Mouse (Mus musculus): ENCODE results near the gene B230217C12Rik.

- TF ChIP-seq POLR2A (IDR thresholded peaks at IDR 0.05; ENCODE audit: borderline replicate concordance, extremely low read depth, insufficient read depth, insufficient read length, poor library complexity, severe bottlenecking): no peak
- TF ChIP-seq CTCF (IDR thresholded peaks at IDR 0.05; ENCODE audit: borderline replicate concordance, extremely low read depth, insufficient read depth, insufficient read length): no peak
These were observed 22.6 kb upstream of the B230217C12Rik start for GRCm38 (mm10) chr11:97818003-97818402.
